Mouse (Mus musculus): Measurements from ENCODE around the gene Hand1. TPM values are rescaled to one million over a fixed set of nuclear protein-coding genes. Genes with fewer than 3 reads are reported as not detected.
"Not testable (repeated sequence)": the region's sequence is repeated elsewhere in the genome, so short reads cannot be mapped to it uniquely, and the experiment has no call there.

Gene Hand1
- polyA plus RNA-seq, 1 experiment from 2014 or later, result 0.13 TPM

- not testable (repeated sequence) for H3K36me3 ChIP-seq (ENCODE audit: insufficient read depth, low read length); H3K9ac ChIP-seq (ENCODE audit: low read depth, low read length); H3K9me3 ChIP-seq (replicated peaks; ENCODE audit: low read length); ATAC-seq (replicated peaks; ENCODE audit: low FRiP score, low read depth); H3K4me2 ChIP-seq (ENCODE audit: low read length); H3K4me3 ChIP-seq (replicated peaks; ENCODE audit: low read depth, low read length); DNase-seq (ENCODE audit: low spot score); H3K27ac ChIP-seq
- Histone ChIP-seq H3K4me1 (replicated peaks; ENCODE audit: insufficient read depth, low read length) (peaks cover 11% of the 10 kb centered on the region; the same call in 1 of the 2 replicates), H3K27me3 (ENCODE audit: insufficient read depth, low read length) (peaks cover 21% of the 10 kb centered on the region)
- 96% methylated on average over 2 of the region's 2 CpGs for WGBS
- TF ChIP-seq CTCF (IDR thresholded peaks at IDR 0.05; ENCODE audit: low read depth), result 0 out of 2 replicates have a peak, but pooled peaks have one; percentile 15
Observed at GRCm38 (mm10) chr11:57823159-57823558, 9.5 kb downstream of the Hand1 start.

- no peak overlapping the region for H3K9ac ChIP-seq (ENCODE audit: low read depth, low read length)
- TF ChIP-seq CTCF (IDR thresholded peaks at IDR 0.05; ENCODE audit: low read depth), result peak; percentile 94
- H3K4me2 ChIP-seq (ENCODE audit: low read length), result no peak overlapping the region
- no peaks in the 10 kb centered on the region for H3K9me3 ChIP-seq (replicated peaks; ENCODE audit: low read length)
- DNase-seq (ENCODE audit: low spot score) (peak; percentile 85), ATAC-seq (replicated peaks; ENCODE audit: low FRiP score, low read depth) (peak; percentile 34; the same call in 1 of the 2 replicates)
- no peak overlapping the region for H3K4me3 ChIP-seq (replicated peaks; ENCODE audit: low read depth, low read length)
- no peak overlapping the region for H3K27ac ChIP-seq
- H3K4me1 ChIP-seq (replicated peaks; ENCODE audit: insufficient read depth, low read length), result no peaks in the 10 kb centered on the region
- 21% methylated on average over 9 of the region's 9 CpGs for WGBS
- no peaks in the 10 kb centered on the region for H3K36me3 ChIP-seq (ENCODE audit: insufficient read depth, low read length)
- no peaks in the 10 kb centered on the region for H3K27me3 ChIP-seq (ENCODE audit: insufficient read depth, low read length)
Observed at GRCm38 (mm10) chr11:57819999-57820581, 12.5 kb downstream of the Hand1 start.

GRCm38 (mm10) chr11:57818189-57818588 is 14.4 kb downstream of the Hand1 start:
- no peaks in the 10 kb centered on the region for H3K9me3 ChIP-seq (replicated peaks; ENCODE audit: low read length)
- H3K9ac ChIP-seq (ENCODE audit: low read depth, low read length), result no peak overlapping the region
- ATAC-seq (replicated peaks; ENCODE audit: low FRiP score, low read depth) (no peak), DNase-seq (ENCODE audit: low spot score) (no peak)
- no peak overlapping the region for H3K4me3 ChIP-seq (replicated peaks; ENCODE audit: low read depth, low read length)
- no peaks in the 10 kb centered on the region for H3K4me1 ChIP-seq (replicated peaks; ENCODE audit: insufficient read depth, low read length)
- WGBS, result 86% methylated on average over 4 of the region's 4 CpGs
- H3K36me3 ChIP-seq (ENCODE audit: insufficient read depth, low read length), result no peaks in the 10 kb centered on the region
- H3K27me3 ChIP-seq (ENCODE audit: insufficient read depth, low read length), result no peaks in the 10 kb centered on the region
- H3K4me2 ChIP-seq (ENCODE audit: low read length), result no peak overlapping the region
- no peak overlapping the region for H3K27ac ChIP-seq
- 0 out of 2 replicates have a peak, but pooled peaks have one; percentile 11 for TF ChIP-seq CTCF (IDR thresholded peaks at IDR 0.05; ENCODE audit: low read depth)

- no peaks in the 10 kb centered on the region for H3K4me1 ChIP-seq (replicated peaks; ENCODE audit: insufficient read depth, low read length)
- no peaks in the 10 kb centered on the region for H3K27me3 ChIP-seq (ENCODE audit: insufficient read depth, low read length)
- H3K4me3 ChIP-seq (replicated peaks; ENCODE audit: low read depth, low read length), result no peak overlapping the region
- H3K9ac ChIP-seq (ENCODE audit: low read depth, low read length), result no peak overlapping the region
- ATAC-seq (replicated peaks; ENCODE audit: low FRiP score, low read depth) (no peak), DNase-seq (ENCODE audit: low spot score) (no peak)
- H3K27ac ChIP-seq, result no peak overlapping the region
- H3K9me3 ChIP-seq (replicated peaks; ENCODE audit: low read length), result no peaks in the 10 kb centered on the region
- H3K4me2 ChIP-seq (ENCODE audit: low read length), result no peak overlapping the region
- peaks cover 19% of the 10 kb centered on the region for H3K36me3 ChIP-seq (ENCODE audit: insufficient read depth, low read length)
- TF ChIP-seq CTCF (IDR thresholded peaks at IDR 0.05; ENCODE audit: low read depth), result no peak
- 89% methylated on average over 3 of the region's 3 CpGs for WGBS
Observed at GRCm38 (mm10) chr11:57813641-57814040, 19.0 kb downstream of the Hand1 start.

- WGBS, result 95% methylated on average over 8 of the region's 8 CpGs
- TF ChIP-seq CTCF (IDR thresholded peaks at IDR 0.05; ENCODE audit: low read depth), result no peak
- no peak overlapping the region for H3K4me3 ChIP-seq (replicated peaks; ENCODE audit: low read depth, low read length)
- H3K27ac ChIP-seq, result no peak overlapping the region
- DNase-seq (ENCODE audit: low spot score) (no peak), ATAC-seq (replicated peaks; ENCODE audit: low FRiP score, low read depth) (no peak)
- no peaks in the 10 kb centered on the region for H3K4me1 ChIP-seq (replicated peaks; ENCODE audit: insufficient read depth, low read length)
- H3K9me3 ChIP-seq (replicated peaks; ENCODE audit: low read length), result no peaks in the 10 kb centered on the region
- H3K27me3 ChIP-seq (ENCODE audit: insufficient read depth, low read length), result no peaks in the 10 kb centered on the region
- H3K4me2 ChIP-seq (ENCODE audit: low read length), result no peak overlapping the region
- peaks cover 20% of the 10 kb centered on the region for H3K36me3 ChIP-seq (ENCODE audit: insufficient read depth, low read length)
- no peak overlapping the region for H3K9ac ChIP-seq (ENCODE audit: low read depth, low read length)
Observed at GRCm38 (mm10) chr11:57812212-57812611, 20.4 kb downstream of the Hand1 start.

- no peak overlapping the region for H3K27ac ChIP-seq
- 68% methylated on average over 7 of the region's 7 CpGs for WGBS
- no peak for ATAC-seq (replicated peaks; ENCODE audit: low FRiP score, low read depth)
- no peaks in the 10 kb centered on the region for H3K9me3 ChIP-seq (replicated peaks; ENCODE audit: low read length)
- no peak for TF ChIP-seq CTCF (IDR thresholded peaks at IDR 0.05; ENCODE audit: low read depth)
- H3K4me1 ChIP-seq (replicated peaks; ENCODE audit: insufficient read depth, low read length), result no peaks in the 10 kb centered on the region
- no peak overlapping the region for H3K9ac ChIP-seq (ENCODE audit: low read depth, low read length)
- H3K4me2 ChIP-seq (ENCODE audit: low read length), result no peak overlapping the region
- peaks cover 20% of the 10 kb centered on the region for H3K36me3 ChIP-seq (ENCODE audit: insufficient read depth, low read length)
- no peaks in the 10 kb centered on the region for H3K27me3 ChIP-seq (ENCODE audit: insufficient read depth, low read length)
- H3K4me3 ChIP-seq (replicated peaks; ENCODE audit: low read depth, low read length), result no peak overlapping the region
- DNase-seq (ENCODE audit: low spot score), result no peak
Observed at GRCm38 (mm10) chr11:57811006-57811405, 21.6 kb downstream of the Hand1 start.

- Histone ChIP-seq H3K36me3 (ENCODE audit: insufficient read depth, low read length) (peaks cover 20% of the 10 kb centered on the region), H3K27ac (no peak overlapping the region), H3K9me3 (replicated peaks; ENCODE audit: low read length) (no peaks in the 10 kb centered on the region), H3K9ac (ENCODE audit: low read depth, low read length) (no peak overlapping the region), H3K4me2 (ENCODE audit: low read length) (no peak overlapping the region), H3K4me1 (replicated peaks; ENCODE audit: insufficient read depth, low read length) (no peaks in the 10 kb centered on the region), H3K4me3 (replicated peaks; ENCODE audit: low read depth, low read length) (no peak overlapping the region), H3K27me3 (ENCODE audit: insufficient read depth, low read length) (no peaks in the 10 kb centered on the region)
- 90% methylated on average over 8 of the region's 8 CpGs for WGBS
- DNase-seq (ENCODE audit: low spot score), result no peak
- no peak for TF ChIP-seq CTCF (IDR thresholded peaks at IDR 0.05; ENCODE audit: low read depth)
- ATAC-seq (replicated peaks; ENCODE audit: low FRiP score, low read depth), result no peak; the same call in 1 of the 2 replicates
Observed at GRCm38 (mm10) chr11:57809732-57810098, 22.9 kb downstream of the Hand1 start.
